Mouse (Mus musculus) MEL (cell line): ENCODE results near the gene Fbxw7. TPM values are rescaled to one million over a fixed set of nuclear protein-coding genes. Genes with fewer than 3 reads are reported as not detected.

Source experiments
- DNase-seq: peaks from one replicate; pipeline ENCODE4 v3.0.0; 2011; ENCODE audit warnings: low read depth, low spot score
- H3K27ac ChIP-seq: 2 replicates; pipeline ENCODE4 v1.5.1; 2012; ENCODE audit warnings: low read depth, mild to moderate bottlenecking, control low read depth, low read length, moderate library complexity; ENCODE audit not compliant: control insufficient read depth
- H3K27me3 ChIP-seq, 2 experiments: fragments of 150-350 bp in 1 of 2; sonication (generic) in 1 of 2; 2 replicates each; pipeline ENCODE4 v1.6.1; 2012; ENCODE audit warnings: low read length in 2 of 2, mild to moderate bottlenecking in 2 of 2, improper control_type of control experiment in 1 of 2, moderate library complexity in 1 of 2; ENCODE audit not compliant: insufficient read depth in 2 of 2, control insufficient read depth in 1 of 2
- H3K36me3 ChIP-seq, 2 experiments: 2 replicates each; pipeline ENCODE4 v1.6.1; 2012 to 2014; ENCODE audit warnings: low read length in 2 of 2, improper control_type of control experiment in 1 of 2, inconsistent platforms in 1 of 2, mild to moderate bottlenecking in 1 of 2; ENCODE audit not compliant: insufficient read depth in 2 of 2, control insufficient read depth in 1 of 2
- H3K4me1 ChIP-seq, 2 experiments: fragments of 150-350 bp in 1 of 2; sonication (generic) in 1 of 2; 2 replicates each; pipeline ENCODE4 v1.6.1; 2012; ENCODE audit warnings: low read length in 2 of 2, improper control_type of control experiment in 1 of 2, mild to moderate bottlenecking in 1 of 2; ENCODE audit not compliant: insufficient read depth in 2 of 2, control insufficient read depth in 1 of 2
- H3K4me3 ChIP-seq, 2 experiments: fragments of 150-350 bp in 1 of 2; sonication (generic) in 1 of 2; 2 replicates each; pipeline ENCODE4 v1.5.1; 2012; ENCODE audit warnings: low read depth in 2 of 2, low read length in 2 of 2, mild to moderate bottlenecking in 2 of 2, moderate library complexity in 2 of 2, control low read depth in 1 of 2, improper control_type of control experiment in 1 of 2; ENCODE audit not compliant: control insufficient read depth in 1 of 2, insufficient read depth in 1 of 2
- H3K79me2 ChIP-seq: 2 replicates; pipeline ENCODE4 v1.6.1; 2012; ENCODE audit warnings: mild to moderate bottlenecking, low read length, moderate library complexity; ENCODE audit not compliant: control insufficient read depth, poor library complexity, insufficient read depth
- H3K9ac ChIP-seq: 2 replicates; pipeline ENCODE4 v1.6.1; 2012; ENCODE audit warnings: low read depth, mild to moderate bottlenecking, control low read depth, low read length, moderate library complexity; ENCODE audit not compliant: control insufficient read depth, poor library complexity, severe bottlenecking
- H3K9me3 ChIP-seq: fragments of 150-350 bp; sonication (generic); replicated peaks from 2 replicates; pipeline ENCODE4 v1.6.1; 2012; ENCODE audit warnings: mild to moderate bottlenecking, low read length, improper control_type of control experiment, moderate library complexity; ENCODE audit not compliant: insufficient read depth
- BHLHE40 ChIP-seq: IDR thresholded peaks from 2 replicates; pipeline ENCODE4 v1.6.1; 2012; ENCODE audit warnings: low read depth, mild to moderate bottlenecking, inconsistent platforms, low read length, improper control_type of control experiment, borderline replicate concordance
- CHD2 ChIP-seq: IDR thresholded peaks from 2 replicates; pipeline ENCODE4 v1.6.1; 2011; ENCODE audit warnings: low read length, improper control_type of control experiment
- CTCF ChIP-seq, 3 experiments: IDR thresholded peaks in 2 of 3; conservative IDR thresholded peaks in 1 of 3; 2 replicates each; pipeline ENCODE4 v1.5.1; 2011 to 2012; ENCODE audit warnings: low read length in 3 of 3, low read depth in 2 of 3, mild to moderate bottlenecking in 2 of 3, improper control_type of control experiment in 1 of 3, inconsistent platforms in 1 of 3, mixed read lengths in 1 of 3, moderate library complexity in 1 of 3; ENCODE audit not compliant: control insufficient read depth in 1 of 3, insufficient read depth in 1 of 3, poor library complexity in 1 of 3, severe bottlenecking in 1 of 3
- EP300 ChIP-seq, 2 experiments: IDR thresholded peaks; 2 replicates each; pipeline ENCODE4 v1.6.1; 2011; ENCODE audit warnings: improper control_type of control experiment in 2 of 2, low read length in 2 of 2, low read depth in 1 of 2, mild to moderate bottlenecking in 1 of 2
- ETS1 ChIP-seq: IDR thresholded peaks from 2 replicates; pipeline ENCODE4 v1.6.1; 2012; ENCODE audit warnings: low read depth, mild to moderate bottlenecking, inconsistent platforms, low read length, improper control_type of control experiment, moderate library complexity
- GABPA ChIP-seq: IDR thresholded peaks from 2 replicates; pipeline ENCODE4 v1.6.1; 2012; ENCODE audit warnings: low read depth, mild to moderate bottlenecking, inconsistent platforms, low read length, improper control_type of control experiment, moderate library complexity
- GATA1 ChIP-seq: IDR thresholded peaks from 2 replicates; pipeline ENCODE4 v1.6.1; 2011; ENCODE audit warnings: low read depth, low read length, improper control_type of control experiment
- KAT2A ChIP-seq: conservative IDR thresholded peaks from 2 replicates; pipeline ENCODE4 v1.6.1; 2012; ENCODE audit warnings: low read depth, low read length, improper control_type of control experiment, inconsistent platforms
- MAFK ChIP-seq: IDR thresholded peaks from 2 replicates; pipeline ENCODE4 v1.6.1; 2011; ENCODE audit warnings: low read depth, mild to moderate bottlenecking, low read length, improper control_type of control experiment, borderline replicate concordance
- MAX ChIP-seq: IDR thresholded peaks from 2 replicates; pipeline ENCODE4 v1.6.1; 2011; ENCODE audit warnings: low read length, improper control_type of control experiment
- MAZ ChIP-seq: IDR thresholded peaks from 2 replicates; pipeline ENCODE4 v1.6.1; 2012; ENCODE audit warnings: low read depth, mild to moderate bottlenecking, inconsistent platforms, low read length, improper control_type of control experiment
- MXI1 ChIP-seq: IDR thresholded peaks from 2 replicates; pipeline ENCODE4 v1.6.1; 2011; ENCODE audit warnings: mild to moderate bottlenecking, low read depth, low read length, improper control_type of control experiment
- MYC ChIP-seq: IDR thresholded peaks from 2 replicates; pipeline ENCODE4 v1.6.1; 2011; ENCODE audit warnings: low read depth, mild to moderate bottlenecking, low read length, improper control_type of control experiment, moderate library complexity
- NELFE ChIP-seq: IDR thresholded peaks from 2 replicates; pipeline ENCODE4 v1.6.1; 2011; ENCODE audit warnings: low read depth, low read length, improper control_type of control experiment
- NRF1 ChIP-seq: IDR thresholded peaks from 2 replicates; pipeline ENCODE4 v1.6.1; 2014; ENCODE audit warnings: low read depth, mild to moderate bottlenecking, inconsistent platforms, low read length, improper control_type of control experiment, moderate library complexity; ENCODE audit not compliant: poor library complexity, insufficient read depth, severe bottlenecking
- POLR2AphosphoS5 ChIP-seq: IDR thresholded peaks from 2 replicates; pipeline ENCODE4 v1.6.1; 2012; ENCODE audit warnings: low read depth, borderline replicate concordance, mild to moderate bottlenecking, inconsistent platforms, low read length, moderate library complexity, mixed read lengths
- SMC3 ChIP-seq: IDR thresholded peaks from 2 replicates; pipeline ENCODE4 v1.6.1; 2011; ENCODE audit warnings: low read depth, low read length, improper control_type of control experiment
- TAL1 ChIP-seq: IDR thresholded peaks from 2 replicates; pipeline ENCODE4 v1.6.1; 2012; ENCODE audit warnings: mild to moderate bottlenecking, inconsistent platforms, low read length, moderate library complexity, mixed read lengths
- TCF12 ChIP-seq: IDR thresholded peaks from 2 replicates; pipeline ENCODE4 v1.6.1; 2014; ENCODE audit warnings: low read depth, mild to moderate bottlenecking, inconsistent platforms, low read length, improper control_type of control experiment, moderate library complexity
- UBTF ChIP-seq: IDR thresholded peaks from 2 replicates; pipeline ENCODE4 v1.6.1; 2012; ENCODE audit warnings: low read depth, mild to moderate bottlenecking, inconsistent platforms, low read length, improper control_type of control experiment, moderate library complexity, borderline replicate concordance; ENCODE audit not compliant: insufficient read depth
- USF1 ChIP-seq: IDR thresholded peaks from 2 replicates; pipeline ENCODE4 v1.6.1; 2014; ENCODE audit warnings: low read depth, mild to moderate bottlenecking, inconsistent platforms, low read length, improper control_type of control experiment, moderate library complexity
- ZC3H11A ChIP-seq: IDR thresholded peaks from 2 replicates; pipeline ENCODE4 v1.6.1; 2012; ENCODE audit warnings: low read depth, mild to moderate bottlenecking, inconsistent platforms, low read length, improper control_type of control experiment
- ZKSCAN1 ChIP-seq: IDR thresholded peaks from 2 replicates; pipeline ENCODE4 v1.6.1; 2012; ENCODE audit warnings: low read depth, mild to moderate bottlenecking, inconsistent platforms, low read length, improper control_type of control experiment, moderate library complexity
- ZMIZ1 ChIP-seq: IDR thresholded peaks from 2 replicates; pipeline ENCODE4 v1.6.1; 2012; ENCODE audit warnings: low read depth, mild to moderate bottlenecking, inconsistent platforms, low read length, improper control_type of control experiment, moderate library complexity
- polyA plus RNA-seq, 2 experiments: library from polyadenylated mRNA; stranded (reverse) in 1 of 2; unstranded in 1 of 2; fragments of >175 nt in 1 of 2; fragments of >200 nt in 1 of 2; gene quantifications; 2 replicates each; pipeline versions ENCODE4 v1.2.1 to v1.2.4; 2012; ENCODE audit warnings: low replicate concordance in 2 of 2, low read depth in 1 of 2; ENCODE audit not compliant: insufficient read length in 2 of 2, insufficient read depth in 1 of 2, missing spikeins in 1 of 2
- total RNA-seq: library from RNA; depleted of rRNA; stranded (reverse); fragments of 300-350 nt; gene quantifications from 2 replicates; pipeline ENCODE4 v1.2.3, GENCODE M21; 2012

Gene Fbxw7
- total and polyA plus RNA-seq, 3 experiments: 11.8 to 14.5 TPM; not detected in 1

GRCm38 (mm10) chr3:84839499-84839898 is 24.4 kb downstream of the Fbxw7 start:
- TF ChIP-seq BHLHE40 (no peak), ZKSCAN1 (no peak), MAZ (no peak), NELFE (no peak), ZMIZ1 (no peak), MAFK (no peak), MXI1 (no peak), GATA1 (no peak), MYC (no peak), TAL1 (no peak), KAT2A (no peak), ETS1 (no peak), TCF12 (no peak)
- peaks cover 18% of the 10 kb centered on the region; the same call in 1 of the 2 replicates for H3K79me2 ChIP-seq
- H3K9ac ChIP-seq: no peak overlapping the region
- peaks cover 3 to 15% of the 10 kb centered on the region in 2 experiments for H3K36me3 ChIP-seq
- H3K27me3 ChIP-seq: no peaks in the 10 kb centered on the region
- H3K4me3 ChIP-seq: no peak overlapping the region
- no peak for DNase-seq
- no peak overlapping the region for H3K27ac ChIP-seq
- H3K4me1 ChIP-seq: peaks cover 2 to 4% of the 10 kb centered on the region in 2 experiments; a peak in 3 of 4 replicates
- H3K9me3 ChIP-seq: no peaks in the 10 kb centered on the region

- Histone ChIP-seq H3K4me1 (peaks cover 4 to 5% of the 10 kb centered on the region in 2 experiments; a peak in 2 of 4 replicates), H3K9ac (no peak overlapping the region), H3K27ac (no peak overlapping the region), H3K36me3 (peaks cover 3 to 8% of the 10 kb centered on the region in 2 experiments), H3K79me2 (peaks cover 18% of the 10 kb centered on the region; the same call in 1 of the 2 replicates), H3K9me3 (no peaks in the 10 kb centered on the region), H3K4me3 (no peak overlapping the region), H3K27me3 (no peaks in the 10 kb centered on the region)
- no peak for TF ChIP-seq ZC3H11A
- TF ChIP-seq CTCF (IDR thresholded peaks at IDR 0.05 in 2 of 3, conservative IDR thresholded peaks at IDR 0.05 in 1 of 3; ENCODE audit: control insufficient read depth in 1 of 3, insufficient read depth in 1 of 3, low read depth in 2 of 3, low read length in 3 of 3, poor library complexity in 1 of 3, severe bottlenecking in 1 of 3): no peak
- no peak for TF ChIP-seq BHLHE40
- no peak for TF ChIP-seq POLR2AphosphoS5
- TF ChIP-seq SMC3: no peak
- no peak for TF ChIP-seq MXI1
- no peak for TF ChIP-seq NRF1
- TF ChIP-seq KAT2A: no peak
- TF ChIP-seq TCF12: no peak
- TF ChIP-seq ZMIZ1: no peak
- no peak for TF ChIP-seq CHD2
- TF ChIP-seq UBTF: no peak
- no peak for TF ChIP-seq GABPA
- no peak for TF ChIP-seq MAX
- TF ChIP-seq EP300 (IDR thresholded peaks at IDR 0.05; ENCODE audit: low read depth in 1 of 2, low read length in 2 of 2): no peak
- TF ChIP-seq USF1: no peak
- no peak for TF ChIP-seq GATA1
- no peak for TF ChIP-seq MAZ
- DNase-seq: no peak
Measured at GRCm38 (mm10) chr3:84841271-84841670, 26.2 kb downstream of the Fbxw7 start.
